Mouse (Mus musculus): Measurements from ENCODE around the gene Nipsnap2. TPM values are rescaled to one million over a fixed set of nuclear protein-coding genes. Genes with fewer than 3 reads are reported as not detected.
"Not testable (repeated sequence)": the region's sequence is repeated elsewhere in the genome, so short reads cannot be mapped to it uniquely, and the experiment has no call there.

Nipsnap2 gene
- polyA plus RNA-seq, 1 experiment, result 42.7 TPM

GRCm38 (mm10) chr5:129780131-129780530 lies 55.3 kb downstream of the Nipsnap2 start:
- H3K4me3 ChIP-seq (ENCODE audit: insufficient read depth, low read length), result no peak overlapping the region
- peaks cover 5% of the 10 kb centered on the region for H3K4me1 ChIP-seq (ENCODE audit: control insufficient read depth, insufficient read depth, low read length)
- TF ChIP-seq CTCF (IDR thresholded peaks at IDR 0.05; ENCODE audit: low read depth, low read length), result no peak
- TF ChIP-seq POLR2A (IDR thresholded peaks at IDR 0.05; ENCODE audit: borderline replicate concordance, low read depth, low read length), result no peak
- H3K27ac ChIP-seq (ENCODE audit: insufficient read depth, low read depth, low read length), result no peak overlapping the region

- H3K4me3 ChIP-seq (ENCODE audit: insufficient read depth, low read length), result no peak overlapping the region
- TF ChIP-seq POLR2A (IDR thresholded peaks at IDR 0.05; ENCODE audit: borderline replicate concordance, low read depth, low read length), result no peak
- TF ChIP-seq CTCF (IDR thresholded peaks at IDR 0.05; ENCODE audit: low read depth, low read length), result no peak
- no peak overlapping the region for H3K27ac ChIP-seq (ENCODE audit: insufficient read depth, low read depth, low read length)
- H3K4me1 ChIP-seq (ENCODE audit: control insufficient read depth, insufficient read depth, low read length), result peaks cover 8% of the 10 kb centered on the region
Measured at GRCm38 (mm10) chr5:129782211-129782610, 57.3 kb downstream of the Nipsnap2 start.

- H3K27ac ChIP-seq (ENCODE audit: insufficient read depth, low read depth, low read length), result no peak overlapping the region
- no peak overlapping the region for H3K4me3 ChIP-seq (ENCODE audit: insufficient read depth, low read length)
- H3K4me1 ChIP-seq (ENCODE audit: control insufficient read depth, insufficient read depth, low read length), result peaks cover 9% of the 10 kb centered on the region
- TF ChIP-seq CTCF (IDR thresholded peaks at IDR 0.05; ENCODE audit: low read depth, low read length), result no peak
Measured at GRCm38 (mm10) chr5:129785235-129785870, 60.5 kb downstream of the Nipsnap2 start.

- Histone ChIP-seq H3K4me3 (ENCODE audit: insufficient read depth, low read length) (peak overlapping the region; percentile 66), H3K27ac (ENCODE audit: insufficient read depth, low read depth, low read length) (peak overlapping the region; percentile 87), H3K4me1 (ENCODE audit: control insufficient read depth, insufficient read depth, low read length) (peaks cover 9% of the 10 kb centered on the region)
- no peak for TF ChIP-seq POLR2A (IDR thresholded peaks at IDR 0.05; ENCODE audit: borderline replicate concordance, low read depth, low read length)
- no peak for TF ChIP-seq CTCF (IDR thresholded peaks at IDR 0.05; ENCODE audit: low read depth, low read length)
Measured at GRCm38 (mm10) chr5:129786161-129786560, 61.3 kb downstream of the Nipsnap2 start.

GRCm38 (mm10) chr5:129786818-129787790 lies 62.2 kb downstream of the Nipsnap2 start, which contains the start of gene Psph:
Gene Psph (minus strand): TSS chr5:129787449.
- TF ChIP-seq CTCF (IDR thresholded peaks at IDR 0.05; ENCODE audit: low read depth, low read length) (no peak), POLR2A (IDR thresholded peaks at IDR 0.05; ENCODE audit: borderline replicate concordance, low read depth, low read length) (0 out of 2 replicates have a peak, but pooled peaks have one; percentile 32)
- Histone ChIP-seq H3K4me3 (ENCODE audit: insufficient read depth, low read length) (peak within 1 kb of the TSS; percentile 88), H3K27ac (ENCODE audit: insufficient read depth, low read depth, low read length) (peak within 1 kb of the TSS; percentile 87), H3K4me1 (ENCODE audit: control insufficient read depth, insufficient read depth, low read length) (peaks cover 9% of the 10 kb centered on the region)

- TF ChIP-seq POLR2A (IDR thresholded peaks at IDR 0.05; ENCODE audit: borderline replicate concordance, low read depth, low read length) (no peak), CTCF (IDR thresholded peaks at IDR 0.05; ENCODE audit: low read depth, low read length) (no peak)
- H3K4me3 ChIP-seq (ENCODE audit: insufficient read depth, low read length), result peak overlapping the region; percentile 88
- peaks cover 9% of the 10 kb centered on the region for H3K4me1 ChIP-seq (ENCODE audit: control insufficient read depth, insufficient read depth, low read length)
- peak overlapping the region; percentile 69 for H3K27ac ChIP-seq (ENCODE audit: insufficient read depth, low read depth, low read length)
Measured at GRCm38 (mm10) chr5:129787818-129788593, 63.1 kb downstream of the Nipsnap2 start.

GRCm38 (mm10) chr5:129790591-129790990 lies 65.7 kb downstream of the Nipsnap2 start:
- not testable (repeated sequence) for H3K4me3 ChIP-seq (ENCODE audit: insufficient read depth, low read length); H3K4me1 ChIP-seq (ENCODE audit: control insufficient read depth, insufficient read depth, low read length); H3K27ac ChIP-seq (ENCODE audit: insufficient read depth, low read depth, low read length)

Other genes with a start within 250 kb of the Nipsnap2 start
- 56.1 and 61.8 TPM in 2 replicates for gene Sfswap, start 223.8 kb upstream of the Nipsnap2 start, polyA plus RNA-seq (2012; ENCODE audit: insufficient read depth, insufficient read length, missing spikeins)
- 0.08 and 0.20 TPM in 2 replicates for gene Mmp17, start 140.9 kb upstream of the Nipsnap2 start, polyA plus RNA-seq (2012; ENCODE audit: insufficient read depth, insufficient read length, missing spikeins)
- gene Zfp11, start 55.0 kb upstream of the Nipsnap2 start, polyA plus RNA-seq (2012; ENCODE audit: insufficient read depth, insufficient read length, missing spikeins), result 2.4 TPM in 2 replicates
- not detected in 2 replicates for gene Sept14, start 16.6 kb upstream of the Nipsnap2 start, polyA plus RNA-seq (2012; ENCODE audit: insufficient read depth, insufficient read length, missing spikeins)
- gene Mrps17, start 9.6 kb upstream of the Nipsnap2 start, polyA plus RNA-seq (2012; ENCODE audit: insufficient read depth, insufficient read length, missing spikeins), result 72.2 and 75.6 TPM in 2 replicates
- gene Psph, start 62.4 kb downstream of the Nipsnap2 start, polyA plus RNA-seq (2012; ENCODE audit: insufficient read depth, insufficient read length, missing spikeins), result 7.5 and 7.9 TPM in 2 replicates
- gene Sumf2, start 121.9 kb downstream of the Nipsnap2 start, polyA plus RNA-seq (2012; ENCODE audit: insufficient read depth, insufficient read length, missing spikeins), result 15.4 and 20.5 TPM in 2 replicates
- gene Chchd2, start 162.4 kb downstream of the Nipsnap2 start, polyA plus RNA-seq (2012; ENCODE audit: insufficient read depth, insufficient read length, missing spikeins), result 253 and 308 TPM in 2 replicates
- gene Zbed5, start 170.7 kb downstream of the Nipsnap2 start, polyA plus RNA-seq (2012; ENCODE audit: insufficient read depth, insufficient read length, missing spikeins), result 0.95 TPM in 1 of 2 replicates, not detected in the other
- 0.29 and 0.51 TPM in 2 replicates for gene Phkg1, start 173.5 kb downstream of the Nipsnap2 start, polyA plus RNA-seq (2012; ENCODE audit: insufficient read depth, insufficient read length, missing spikeins)
- 2.9 and 4.5 TPM in 2 replicates for gene Nupr1l, start 183.5 kb downstream of the Nipsnap2 start, polyA plus RNA-seq (2012; ENCODE audit: insufficient read depth, insufficient read length, missing spikeins)
- gene Vkorc1l1, start 216.9 kb downstream of the Nipsnap2 start, polyA plus RNA-seq (2012; ENCODE audit: insufficient read depth, insufficient read length, missing spikeins), result 16.5 and 17.7 TPM in 2 replicates

All from bone marrow macrophage, adult 2 months (primary cell).